Comparison of ENCODE assay signal across 8 mouse cellular contexts in the genomic region with DNA sequence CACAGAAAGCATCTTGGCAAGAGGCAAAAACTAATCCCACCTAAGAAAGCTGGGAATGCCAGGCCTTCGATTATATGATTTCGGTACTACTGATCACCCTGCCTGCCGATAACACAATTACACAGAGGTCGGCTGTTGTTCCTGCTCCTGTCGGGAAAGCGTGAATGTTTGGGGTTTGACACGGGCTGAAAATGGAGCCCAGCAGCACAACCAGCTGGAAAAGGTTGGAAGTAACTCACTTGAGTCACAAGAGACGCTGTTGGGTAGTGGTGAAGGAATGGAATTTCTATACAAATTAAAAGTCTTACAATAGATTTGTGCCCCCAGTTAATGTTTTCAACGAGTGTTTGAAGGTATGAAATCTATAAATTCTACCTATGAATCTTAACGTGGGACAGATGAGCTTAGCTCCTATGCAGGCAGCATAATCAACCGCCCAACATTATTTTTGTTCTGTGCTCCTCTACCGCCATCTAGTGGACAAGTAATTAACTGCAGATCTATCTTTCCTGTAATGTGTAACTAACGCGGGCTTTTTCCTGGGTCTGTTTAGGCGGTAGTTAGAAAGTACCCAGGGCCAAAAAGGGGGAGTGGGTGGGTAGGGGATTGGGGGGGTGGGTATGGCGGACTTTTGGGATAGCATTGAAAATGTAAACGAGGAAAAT.
DNase-seq lines count a peak whose midpoint lies in the region; ATAC-seq and TF ChIP-seq lines count a peak whose summit lies in the region.

No protein-coding gene starts in this region.

- no peaks in the 10 kb centered on the region for H3K9me3 ChIP-seq in CH12.LX (replicated peaks; ENCODE audit: low read length)
- H3K9me3 ChIP-seq in heart, embryonic 16.5 days (replicated peaks; ENCODE audit: control insufficient read depth, low read length), result no peaks in the 10 kb centered on the region
- no peaks in the 10 kb centered on the region for H3K9me3 ChIP-seq in stomach, postnatal 0 days (ENCODE audit: control insufficient read depth, low read length)

- TF ChIP-seq POLR2A in CH12.LX (IDR thresholded peaks at IDR 0.05; ENCODE audit: low read depth, low read length), result no peak

- TF ChIP-seq EP300 in CH12.LX (IDR thresholded peaks at IDR 0.05; ENCODE audit: low read length), result no peak
- TF ChIP-seq EP300 in stomach, postnatal 0 days (optimal IDR thresholded peaks at IDR 0.05), result no peak

- in situ Hi-C loops in CH12.LX (cut with MboI; ENCODE audit: low pct_ligation_motif_present, low pct_unique_long_range_greater_than_20kb, low sequenced_read_pairs), result no loop called here

- H3K27me3 ChIP-seq in CH12.LX (replicated peaks), result no peaks in the 10 kb centered on the region
- no peaks in the 10 kb centered on the region for H3K27me3 ChIP-seq in heart, embryonic 16.5 days (ENCODE audit: control insufficient read depth, insufficient read depth, low read length)
- no peaks in the 10 kb centered on the region for H3K27me3 ChIP-seq in stomach, postnatal 0 days (ENCODE audit: control insufficient read depth, insufficient read depth, low read length)

- ATAC-seq in heart, embryonic 16.5 days (replicated peaks; ENCODE audit: extremely low read depth, insufficient read depth, low FRiP score), result no peak
- ATAC-seq in megakaryocyte, adult 5-6 weeks (ENCODE audit: poor library complexity, severe bottlenecking), result peak; percentile 92
- peak; percentile 64; the same call in 1 of the 2 replicates for ATAC-seq in stomach, postnatal 0 days (ENCODE audit: low FRiP score, low TSS enrichment)

- no peak overlapping the region for H3K27ac ChIP-seq in CH12.LX (ENCODE audit: insufficient read depth, low read depth)
- no peak overlapping the region for H3K27ac ChIP-seq in heart, embryonic 16.5 days (ENCODE audit: low read length)
- H3K27ac ChIP-seq in stomach, postnatal 0 days (replicated peaks), result no peak overlapping the region

- peaks cover 6 to 18% of the 10 kb centered on the region in 2 experiments; a peak in 3 of 4 replicates for H3K4me1 ChIP-seq in CH12.LX (ENCODE audit: control insufficient read depth in 1 of 2, insufficient read depth in 2 of 2)
- no peaks in the 10 kb centered on the region for H3K4me1 ChIP-seq in heart, embryonic 16.5 days (ENCODE audit: control insufficient read depth, insufficient read depth, low read length)
- H3K4me1 ChIP-seq in stomach, postnatal 0 days (replicated peaks; ENCODE audit: control insufficient read depth, insufficient read depth), result no peaks in the 10 kb centered on the region

- peak; percentile 58 for DNase-seq in gastrocnemius, adult 18-20 months (ENCODE audit: low spot score)
- no peak for DNase-seq in gastrocnemius, postnatal 25 days
- DNase-seq in CH12.LX (ENCODE audit: extremely low read depth), result peak; percentile 91
- DNase-seq in cerebellum, postnatal 10 days, result peak; percentile 65 to 86
- peak; percentile 18 to 63 for DNase-seq in kidney, postnatal 36 days
- DNase-seq in stomach, postnatal 0 days (ENCODE audit: low spot score), result peak; percentile 24

- H3K4me3 ChIP-seq in CH12.LX (replicated peaks in 1 of 3; ENCODE audit: low read depth in 2 of 3, low read length in 2 of 3, poor library complexity in 1 of 3), result no peak overlapping the region
- no peak overlapping the region for H3K4me3 ChIP-seq in heart, embryonic 16.5 days (ENCODE audit: low read length)
- no peak overlapping the region for H3K4me3 ChIP-seq in stomach, postnatal 0 days (ENCODE audit: low read depth, low read length)

- peak; percentile 89 for TF ChIP-seq RAD21 in CH12.LX (IDR thresholded peaks at IDR 0.05; ENCODE audit: low read depth, low read length)

- 26% methylated on average over 17 of the region's 17 CpGs for WGBS in heart, embryonic 16.5 days
- 24% methylated on average over 17 of the region's 17 CpGs for WGBS in stomach, postnatal 0 days

- dilution Hi-C loops in CH12.LX (cut with MboI; ENCODE audit: extremely low pct_ligation_motif_present, extremely low pct_unique_long_range_greater_than_20kb, low sequenced_read_pairs), result no loop called here

- H3K4me2 ChIP-seq in CH12.LX (ENCODE audit: insufficient read depth, low read depth, poor library complexity, severe bottlenecking), result peak overlapping the region; percentile 45; the same call in 1 of the 2 replicates
- H3K4me2 ChIP-seq in heart, embryonic 16.5 days (ENCODE audit: low read depth, low read length), result peak overlapping the region; percentile 14; the same call in 1 of the 2 replicates
- H3K4me2 ChIP-seq in stomach, postnatal 0 days (replicated peaks; ENCODE audit: low read depth), result no peak overlapping the region

- peak; percentile 91 to 94 for TF ChIP-seq CTCF in CH12.LX (conservative IDR thresholded peaks at IDR 0.05 in 1 of 2, IDR thresholded peaks at IDR 0.05 in 1 of 2; ENCODE audit: low read depth in 2 of 2, low read length in 2 of 2)
- peak; percentile 89 for TF ChIP-seq CTCF in stomach, postnatal 0 days (IDR thresholded peaks at IDR 0.05; ENCODE audit: low read depth)

- H3K79me2 ChIP-seq in CH12.LX (replicated peaks; ENCODE audit: control insufficient read depth, extremely low read depth, insufficient read depth, poor library complexity, severe bottlenecking), result no peaks in the 10 kb centered on the region

- no peaks in the 10 kb centered on the region for H3K36me3 ChIP-seq in CH12.LX (replicated peaks in 1 of 2; ENCODE audit: control insufficient read depth in 1 of 2, insufficient read depth in 1 of 2, low read length in 1 of 2)
- no peaks in the 10 kb centered on the region for H3K36me3 ChIP-seq in heart, embryonic 16.5 days (ENCODE audit: control insufficient read depth, insufficient read depth)
- H3K36me3 ChIP-seq in stomach, postnatal 0 days (ENCODE audit: control insufficient read depth, insufficient read depth, low read length), result no peaks in the 10 kb centered on the region

- no peak overlapping the region for H3K9ac ChIP-seq in CH12.LX (ENCODE audit: insufficient read depth, low read depth)
- no peak overlapping the region for H3K9ac ChIP-seq in heart, embryonic 16.5 days (ENCODE audit: low read length)
- H3K9ac ChIP-seq in stomach, postnatal 0 days (ENCODE audit: low read length), result no peak overlapping the region

TF ChIP-seq in CH12.LX, 34 proteins besides CTCF, POLR2A, EP300 and RAD21:
- TF ChIP-seq E2F4 (IDR thresholded peaks at IDR 0.05; ENCODE audit: insufficient replicate concordance, low read depth, low read length) (peak; percentile 87; the same call in 1 of the 2 replicates), BHLHE40 (IDR thresholded peaks at IDR 0.05; ENCODE audit: low read depth, low read length) (no peak), ELF1 (IDR thresholded peaks at IDR 0.05; ENCODE audit: low read depth, low read length) (no peak), HCFC1 (IDR thresholded peaks at IDR 0.05; ENCODE audit: low read depth, low read length) (no peak), SMC3 (IDR thresholded peaks at IDR 0.05; ENCODE audit: low read depth, low read length) (peak; percentile 74), NELFE (IDR thresholded peaks at IDR 0.05; ENCODE audit: low read depth, low read length) (no peak), CHD2 (IDR thresholded peaks at IDR 0.05; ENCODE audit: low read length) (no peak), MAFK (IDR thresholded peaks at IDR 0.05; ENCODE audit: insufficient replicate concordance, low read length) (no peak)
